Mouse (Mus musculus) MEL (cell line): ENCODE data around the gene Sec23b. TPM values are rescaled to one million over a fixed set of nuclear protein-coding genes. Genes with fewer than 3 reads are reported as not detected.

Source experiments
- DNase-seq: peaks from one replicate; pipeline ENCODE4 v3.0.0; 2011; ENCODE audit warnings: low read depth, low spot score
- H3K27ac ChIP-seq: 2 replicates; pipeline ENCODE4 v1.5.1; 2012; ENCODE audit warnings: low read depth, mild to moderate bottlenecking, control low read depth, low read length, moderate library complexity; ENCODE audit not compliant: control insufficient read depth
- H3K27me3 ChIP-seq, 2 experiments: fragments of 150-350 bp in 1 of 2; sonication (generic) in 1 of 2; 2 replicates each; pipeline ENCODE4 v1.6.1; 2012; ENCODE audit warnings: low read length in 2 of 2, mild to moderate bottlenecking in 2 of 2, improper control_type of control experiment in 1 of 2, moderate library complexity in 1 of 2; ENCODE audit not compliant: insufficient read depth in 2 of 2, control insufficient read depth in 1 of 2
- H3K36me3 ChIP-seq, 2 experiments: 2 replicates each; pipeline ENCODE4 v1.6.1; 2012 to 2014; ENCODE audit warnings: low read length in 2 of 2, improper control_type of control experiment in 1 of 2, inconsistent platforms in 1 of 2, mild to moderate bottlenecking in 1 of 2; ENCODE audit not compliant: insufficient read depth in 2 of 2, control insufficient read depth in 1 of 2
- H3K4me1 ChIP-seq, 2 experiments: fragments of 150-350 bp in 1 of 2; sonication (generic) in 1 of 2; 2 replicates each; pipeline ENCODE4 v1.6.1; 2012; ENCODE audit warnings: low read length in 2 of 2, improper control_type of control experiment in 1 of 2, mild to moderate bottlenecking in 1 of 2; ENCODE audit not compliant: insufficient read depth in 2 of 2, control insufficient read depth in 1 of 2
- H3K4me3 ChIP-seq, 2 experiments: fragments of 150-350 bp in 1 of 2; sonication (generic) in 1 of 2; 2 replicates each; pipeline ENCODE4 v1.5.1; 2012; ENCODE audit warnings: low read depth in 2 of 2, low read length in 2 of 2, mild to moderate bottlenecking in 2 of 2, moderate library complexity in 2 of 2, control low read depth in 1 of 2, improper control_type of control experiment in 1 of 2; ENCODE audit not compliant: control insufficient read depth in 1 of 2, insufficient read depth in 1 of 2
- H3K79me2 ChIP-seq: 2 replicates; pipeline ENCODE4 v1.6.1; 2012; ENCODE audit warnings: mild to moderate bottlenecking, low read length, moderate library complexity; ENCODE audit not compliant: control insufficient read depth, poor library complexity, insufficient read depth
- H3K9ac ChIP-seq: 2 replicates; pipeline ENCODE4 v1.6.1; 2012; ENCODE audit warnings: low read depth, mild to moderate bottlenecking, control low read depth, low read length, moderate library complexity; ENCODE audit not compliant: control insufficient read depth, poor library complexity, severe bottlenecking
- H3K9me3 ChIP-seq: fragments of 150-350 bp; sonication (generic); replicated peaks from 2 replicates; pipeline ENCODE4 v1.6.1; 2012; ENCODE audit warnings: mild to moderate bottlenecking, low read length, improper control_type of control experiment, moderate library complexity; ENCODE audit not compliant: insufficient read depth
- CHD1 ChIP-seq: IDR thresholded peaks from 2 replicates; pipeline ENCODE4 v1.6.1; 2012; ENCODE audit warnings: low read depth, mild to moderate bottlenecking, inconsistent platforms, low read length, improper control_type of control experiment
- CTCF ChIP-seq, 3 experiments: IDR thresholded peaks in 2 of 3; conservative IDR thresholded peaks in 1 of 3; 2 replicates each; pipeline ENCODE4 v1.5.1; 2011 to 2012; ENCODE audit warnings: low read length in 3 of 3, low read depth in 2 of 3, mild to moderate bottlenecking in 2 of 3, improper control_type of control experiment in 1 of 3, inconsistent platforms in 1 of 3, mixed read lengths in 1 of 3, moderate library complexity in 1 of 3; ENCODE audit not compliant: control insufficient read depth in 1 of 3, insufficient read depth in 1 of 3, poor library complexity in 1 of 3, severe bottlenecking in 1 of 3
- E2F4 ChIP-seq: IDR thresholded peaks from 2 replicates; pipeline ENCODE4 v1.6.1; 2011; ENCODE audit warnings: low read depth, low read length, improper control_type of control experiment, borderline replicate concordance
- ELF1 ChIP-seq: IDR thresholded peaks from 2 replicates; pipeline ENCODE4 v1.6.1; 2014; ENCODE audit warnings: low read depth, mild to moderate bottlenecking, inconsistent platforms, low read length, improper control_type of control experiment, moderate library complexity
- ETS1 ChIP-seq: IDR thresholded peaks from 2 replicates; pipeline ENCODE4 v1.6.1; 2012; ENCODE audit warnings: low read depth, mild to moderate bottlenecking, inconsistent platforms, low read length, improper control_type of control experiment, moderate library complexity
- HCFC1 ChIP-seq: IDR thresholded peaks from 2 replicates; pipeline ENCODE4 v1.6.1; 2012; ENCODE audit warnings: low read depth, mild to moderate bottlenecking, inconsistent platforms, low read length, improper control_type of control experiment, moderate library complexity
- JUND ChIP-seq: IDR thresholded peaks from 2 replicates; pipeline ENCODE4 v1.6.1; 2011; ENCODE audit warnings: low read depth, mild to moderate bottlenecking, improper control_type of control experiment, low read length
- KAT2A ChIP-seq: conservative IDR thresholded peaks from 2 replicates; pipeline ENCODE4 v1.6.1; 2012; ENCODE audit warnings: low read depth, low read length, improper control_type of control experiment, inconsistent platforms
- MAFK ChIP-seq: IDR thresholded peaks from 2 replicates; pipeline ENCODE4 v1.6.1; 2011; ENCODE audit warnings: low read depth, mild to moderate bottlenecking, low read length, improper control_type of control experiment, borderline replicate concordance
- MAZ ChIP-seq: IDR thresholded peaks from 2 replicates; pipeline ENCODE4 v1.6.1; 2012; ENCODE audit warnings: low read depth, mild to moderate bottlenecking, inconsistent platforms, low read length, improper control_type of control experiment
- MEF2A ChIP-seq: IDR thresholded peaks from 2 replicates; pipeline ENCODE4 v1.6.1; 2014; ENCODE audit warnings: low read depth, mild to moderate bottlenecking, inconsistent platforms, low read length, improper control_type of control experiment; ENCODE audit not compliant: poor library complexity, insufficient replicate concordance, severe bottlenecking; ENCODE audit errors: extremely low read depth
- MXI1 ChIP-seq: IDR thresholded peaks from 2 replicates; pipeline ENCODE4 v1.6.1; 2011; ENCODE audit warnings: mild to moderate bottlenecking, low read depth, low read length, improper control_type of control experiment
- MYC ChIP-seq: IDR thresholded peaks from 2 replicates; pipeline ENCODE4 v1.6.1; 2011; ENCODE audit warnings: low read depth, mild to moderate bottlenecking, low read length, improper control_type of control experiment, moderate library complexity
- NRF1 ChIP-seq: IDR thresholded peaks from 2 replicates; pipeline ENCODE4 v1.6.1; 2014; ENCODE audit warnings: low read depth, mild to moderate bottlenecking, inconsistent platforms, low read length, improper control_type of control experiment, moderate library complexity; ENCODE audit not compliant: poor library complexity, insufficient read depth, severe bottlenecking
- POLR2A ChIP-seq, 2 experiments: IDR thresholded peaks; 2 replicates each; pipeline ENCODE4 v1.6.1; 2011 to 2012; ENCODE audit warnings: low read length in 2 of 2, mild to moderate bottlenecking in 2 of 2, control low read depth in 1 of 2, improper control_type of control experiment in 1 of 2, low read depth in 1 of 2, moderate library complexity in 1 of 2; ENCODE audit not compliant: control insufficient read depth in 1 of 2, insufficient read depth in 1 of 2, poor library complexity in 1 of 2
- POLR2AphosphoS2 ChIP-seq: IDR thresholded peaks from 2 replicates; pipeline ENCODE4 v1.6.1; 2011; ENCODE audit warnings: low read length, improper control_type of control experiment
- POLR2AphosphoS5 ChIP-seq: IDR thresholded peaks from 2 replicates; pipeline ENCODE4 v1.6.1; 2012; ENCODE audit warnings: low read depth, borderline replicate concordance, mild to moderate bottlenecking, inconsistent platforms, low read length, moderate library complexity, mixed read lengths
- SIN3A ChIP-seq: IDR thresholded peaks from 2 replicates; pipeline ENCODE4 v1.6.1; 2012; ENCODE audit warnings: low read length, improper control_type of control experiment, inconsistent platforms
- TAL1 ChIP-seq: IDR thresholded peaks from 2 replicates; pipeline ENCODE4 v1.6.1; 2012; ENCODE audit warnings: mild to moderate bottlenecking, inconsistent platforms, low read length, moderate library complexity, mixed read lengths
- UBTF ChIP-seq: IDR thresholded peaks from 2 replicates; pipeline ENCODE4 v1.6.1; 2012; ENCODE audit warnings: low read depth, mild to moderate bottlenecking, inconsistent platforms, low read length, improper control_type of control experiment, moderate library complexity, borderline replicate concordance; ENCODE audit not compliant: insufficient read depth
- USF1 ChIP-seq: IDR thresholded peaks from 2 replicates; pipeline ENCODE4 v1.6.1; 2014; ENCODE audit warnings: low read depth, mild to moderate bottlenecking, inconsistent platforms, low read length, improper control_type of control experiment, moderate library complexity
- ZKSCAN1 ChIP-seq: IDR thresholded peaks from 2 replicates; pipeline ENCODE4 v1.6.1; 2012; ENCODE audit warnings: low read depth, mild to moderate bottlenecking, inconsistent platforms, low read length, improper control_type of control experiment, moderate library complexity
- ZMIZ1 ChIP-seq: IDR thresholded peaks from 2 replicates; pipeline ENCODE4 v1.6.1; 2012; ENCODE audit warnings: low read depth, mild to moderate bottlenecking, inconsistent platforms, low read length, improper control_type of control experiment, moderate library complexity
- polyA plus RNA-seq, 2 experiments: library from polyadenylated mRNA; stranded (reverse) in 1 of 2; unstranded in 1 of 2; fragments of >175 nt in 1 of 2; fragments of >200 nt in 1 of 2; gene quantifications; 2 replicates each; pipeline versions ENCODE4 v1.2.1 to v1.2.4; 2012; ENCODE audit warnings: low replicate concordance in 2 of 2, low read depth in 1 of 2; ENCODE audit not compliant: insufficient read length in 2 of 2, insufficient read depth in 1 of 2, missing spikeins in 1 of 2
- total RNA-seq: library from RNA; depleted of rRNA; stranded (reverse); fragments of 300-350 nt; gene quantifications from 2 replicates; pipeline ENCODE4 v1.2.3, GENCODE M21; 2012

Gene Sec23b
- total and polyA plus RNA-seq, 3 experiments = 78.7 to 89.8 TPM; not detected in 1

- no peak for DNase-seq
- H3K9ac ChIP-seq = no peak overlapping the region
- H3K4me1 ChIP-seq = no peaks in the 10 kb centered on the region
- H3K27me3 ChIP-seq = no peaks in the 10 kb centered on the region
- H3K9me3 ChIP-seq = no peaks in the 10 kb centered on the region
- H3K36me3 ChIP-seq = no peaks in the 10 kb centered on the region; a peak in 1 of 4 replicates
- TF ChIP-seq MYC (no peak), JUND (no peak)
- no peaks in the 10 kb centered on the region for H3K79me2 ChIP-seq
- no peak overlapping the region for H3K4me3 ChIP-seq
- no peak overlapping the region for H3K27ac ChIP-seq
Measured at GRCm38 (mm10) chr2:144617074-144617874, 61.2 kb downstream of the Sec23b start.

GRCm38 (mm10) chr2:144621491-144621890 is 65.5 kb downstream of the Sec23b start:
- H3K27me3 ChIP-seq = no peaks in the 10 kb centered on the region
- no peaks in the 10 kb centered on the region for H3K9me3 ChIP-seq
- no peaks in the 10 kb centered on the region for H3K79me2 ChIP-seq
- TF ChIP-seq CHD1 (no peak), E2F4 (no peak), ETS1 (no peak), MAZ (no peak), MYC (no peak), USF1 (no peak), MAFK (no peak), SIN3A (no peak), ELF1 (no peak), POLR2A (IDR thresholded peaks at IDR 0.05; ENCODE audit: control insufficient read depth in 1 of 2, insufficient read depth in 1 of 2, low read depth in 1 of 2, low read length in 2 of 2, poor library complexity in 1 of 2) (no peak)
- H3K27ac ChIP-seq = no peak overlapping the region
- no peak overlapping the region for H3K9ac ChIP-seq
- H3K4me1 ChIP-seq = no peaks in the 10 kb centered on the region
- no peak for DNase-seq
- no peak overlapping the region for H3K4me3 ChIP-seq
- no peaks in the 10 kb centered on the region; a peak in 1 of 4 replicates for H3K36me3 ChIP-seq

GRCm38 (mm10) chr2:144633551-144633950 is 77.5 kb downstream of the Sec23b start:
- no peak for DNase-seq
- Histone ChIP-seq H3K4me1 (no peaks in the 10 kb centered on the region), H3K9me3 (no peaks in the 10 kb centered on the region), H3K27ac (no peak overlapping the region), H3K27me3 (no peaks in the 10 kb centered on the region), H3K9ac (no peak overlapping the region), H3K4me3 (no peak overlapping the region), H3K36me3 (no peaks in the 10 kb centered on the region), H3K79me2 (no peaks in the 10 kb centered on the region)
- TF ChIP-seq POLR2AphosphoS5 (no peak), CTCF (IDR thresholded peaks at IDR 0.05 in 2 of 3, conservative IDR thresholded peaks at IDR 0.05 in 1 of 3; ENCODE audit: control insufficient read depth in 1 of 3, insufficient read depth in 1 of 3, low read depth in 2 of 3, low read length in 3 of 3, poor library complexity in 1 of 3, severe bottlenecking in 1 of 3) (no peak), KAT2A (no peak), NRF1 (no peak), MYC (no peak), POLR2A (IDR thresholded peaks at IDR 0.05; ENCODE audit: control insufficient read depth in 1 of 2, insufficient read depth in 1 of 2, low read depth in 1 of 2, low read length in 2 of 2, poor library complexity in 1 of 2) (no peak), MEF2A (no peak), MXI1 (no peak), JUND (no peak), ELF1 (no peak), CHD1 (no peak), SIN3A (no peak), HCFC1 (no peak), UBTF (no peak), ZMIZ1 (no peak), TAL1 (no peak), ZKSCAN1 (no peak), POLR2AphosphoS2 (no peak), E2F4 (no peak)
